Mouse (Mus musculus): ENCODE measurements around the gene Supt7l.

DNA sequence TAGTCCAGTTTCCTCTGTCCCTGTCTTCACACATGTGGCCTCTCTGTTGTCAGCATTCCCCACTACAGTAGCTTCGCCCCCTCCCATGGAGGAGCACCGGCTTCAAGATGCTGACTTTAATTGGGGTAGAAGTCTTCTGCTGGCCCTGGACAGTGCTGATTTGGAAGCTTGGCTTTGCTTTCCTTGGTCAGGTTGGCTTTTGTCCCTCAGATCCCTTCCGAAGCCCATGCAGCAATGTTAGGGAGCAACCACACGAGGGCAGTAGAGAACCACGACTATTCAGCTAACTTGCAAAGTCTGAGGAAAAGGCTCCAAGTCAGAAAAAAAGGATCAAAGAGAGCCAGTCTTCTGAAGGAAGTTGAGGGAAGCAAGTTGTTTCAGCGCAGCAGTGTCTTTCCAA lies 35.9 kb upstream of the Supt7l start:
- TF ChIP-seq EP300 (IDR thresholded peaks at IDR 0.05) (no peak), CTCF (IDR thresholded peaks at IDR 0.05) (peak; percentile 98)

Measured in lung, postnatal 0 days (tissue).